Mouse (Mus musculus): ENCODE results near the gene Atrip. TPM values are rescaled to one million over a fixed set of nuclear protein-coding genes. Genes with fewer than 3 reads are reported as not detected.

Atrip gene
- total RNA-seq, 2 experiments from 2014 or later = 27.3 to 31.7 TPM

Other genes starting within 250 kb of the Atrip start
- gene Celsr3, start 247.8 kb downstream of the Atrip start, total RNA-seq (2021) = 10 to 100 TPM; 54.2 to 57.1 TPM
- gene Slc26a6, start 220.8 kb downstream of the Atrip start, total RNA-seq (2021) = 10 to 100 TPM; 31.5 to 33.6 TPM
- gene Tmem89, start 159.5 kb downstream of the Atrip start, total RNA-seq (2021) = under 1 TPM; 0.37 to 0.43 TPM
- 100 to 1,000 TPM; 388 to 394 TPM for gene Uqcrc1, start 137.5 kb downstream of the Atrip start, total RNA-seq (2021)
- gene Col7a1, start 120.5 kb downstream of the Atrip start, total RNA-seq (2021) = 1 to 10 TPM; 5.0 TPM
- gene Ucn2, start 88.1 kb downstream of the Atrip start, total RNA-seq (2021) = not detected
- gene Pfkfb4, start 82.3 kb downstream of the Atrip start, total RNA-seq (2021) = 10 to 100 TPM; 13.7 to 17.8 TPM
- 10 to 100 TPM; 42.5 to 49.9 TPM for gene Shisa5, start 35.6 kb downstream of the Atrip start, total RNA-seq (2021)
- 10 to 100 TPM in 1 of 2 experiments, 1 to 10 TPM in 1; 9.9 to 10.8 TPM for gene Trex1, start 14.4 kb downstream of the Atrip start, total RNA-seq (2021)
- gene Ccdc51, start 8.4 kb upstream of the Atrip start, total RNA-seq (2021) = 1 to 10 TPM; 7.4 to 9.4 TPM
- gene Tma7, start 8.5 kb upstream of the Atrip start, total RNA-seq (2021) = 100 to 1,000 TPM; 304 to 316 TPM
- gene Plxnb1, start 21.3 kb upstream of the Atrip start, total RNA-seq (2021) = 10 to 100 TPM; 90.5 to 91.9 TPM
- gene Fbxw21, start 87.9 kb upstream of the Atrip start, total RNA-seq (2021) = not detected
- gene Fbxw13, start 121.9 kb upstream of the Atrip start, total RNA-seq (2021) = not detected
- gene Fbxw20, start 160.6 kb upstream of the Atrip start, total RNA-seq (2021) = not detected
- not detected for gene Fbxw14, start 213.6 kb upstream of the Atrip start, total RNA-seq (2021)